Mouse (Mus musculus) myocyte (in vitro differentiated cells): Measurements from ENCODE around the gene Mcu. TPM values are rescaled to one million over a fixed set of nuclear protein-coding genes. Genes with fewer than 3 reads are reported as not detected.
A peak's percentile ranks its signal among the peaks of the same experiment; 100 is the strongest.

Experiments used
- H3K27me3 ChIP-seq: one replicate; pipeline ENCODE4 v1.6.1; 2011; ENCODE audit not compliant: control insufficient read depth, insufficient read depth, insufficient read length
- H3K36me3 ChIP-seq: one replicate; pipeline ENCODE4 v1.6.1; 2011; ENCODE audit not compliant: control insufficient read depth, insufficient read depth
- H3K4me2 ChIP-seq: one replicate; pipeline ENCODE4 v1.6.1; 2011; ENCODE audit warnings: low read depth, control low read depth
- H3K4me3 ChIP-seq: one replicate; pipeline ENCODE4 v1.5.1; 2011; ENCODE audit warnings: mild to moderate bottlenecking, control low read depth, moderate library complexity
- H3K79me2 ChIP-seq: one replicate; pipeline ENCODE4 v1.6.1; 2011; ENCODE audit not compliant: control insufficient read depth, insufficient read depth
- H3ac ChIP-seq: one replicate; pipeline ENCODE4 v1.6.1; 2011; ENCODE audit not compliant: control insufficient read depth, insufficient read length
- CEBPB ChIP-seq: IDR thresholded peaks from 2 replicates; pipeline ENCODE4 v1.6.1; 2011; ENCODE audit warnings: mild to moderate bottlenecking, moderate library complexity; ENCODE audit not compliant: poor library complexity, insufficient read depth, severe bottlenecking
- E2F4 ChIP-seq: IDR thresholded peaks from one replicate; pipeline ENCODE4 v1.6.1; 2011; ENCODE audit warnings: mild to moderate bottlenecking, control low read depth, moderate library complexity; ENCODE audit not compliant: insufficient read depth
- MAX ChIP-seq: IDR thresholded peaks from one replicate; pipeline ENCODE4 v1.6.1; 2011; ENCODE audit warnings: low read depth, mild to moderate bottlenecking, control low read depth
- MYOD1 ChIP-seq, 3 experiments: IDR thresholded peaks; one replicate each; pipeline ENCODE4 v1.6.1; 2011; ENCODE audit warnings: control low read depth in 2 of 3, low read depth in 2 of 3, mild to moderate bottlenecking in 2 of 3, moderate library complexity in 1 of 3; ENCODE audit not compliant: insufficient read length in 2 of 3, control insufficient read depth in 1 of 3
- MYOG ChIP-seq, 3 experiments: IDR thresholded peaks; one replicate each; pipeline ENCODE4 v1.6.1; 2011; ENCODE audit warnings: control low read depth in 2 of 3, low read depth in 2 of 3, mild to moderate bottlenecking in 2 of 3; ENCODE audit not compliant: insufficient read length in 2 of 3, control insufficient read depth in 1 of 3, insufficient read depth in 1 of 3
- POLR2A ChIP-seq: IDR thresholded peaks from one replicate; pipeline ENCODE4 v1.6.1; 2011; ENCODE audit warnings: low read depth, mild to moderate bottlenecking, control low read depth, moderate library complexity; ENCODE audit not compliant: insufficient read length
- POLR2AphosphoS2 ChIP-seq: IDR thresholded peaks from one replicate; pipeline ENCODE4 v1.6.1; 2011; ENCODE audit warnings: low read depth, control low read depth; ENCODE audit not compliant: insufficient read length
- REST ChIP-seq: IDR thresholded peaks from one replicate; pipeline ENCODE4 v1.6.1; 2011; ENCODE audit warnings: mild to moderate bottlenecking, control low read depth, moderate library complexity; ENCODE audit not compliant: insufficient read depth, insufficient read length
- SRF ChIP-seq: IDR thresholded peaks from one replicate; pipeline ENCODE4 v1.6.1; 2011; ENCODE audit warnings: low read depth; ENCODE audit not compliant: control insufficient read depth, insufficient read length
- TCF12 ChIP-seq: IDR thresholded peaks from one replicate; pipeline ENCODE4 v1.6.1; 2011; ENCODE audit warnings: mild to moderate bottlenecking, control low read depth; ENCODE audit not compliant: poor library complexity, insufficient read depth, severe bottlenecking
- TCF3 ChIP-seq: IDR thresholded peaks from one replicate; pipeline ENCODE4 v1.6.1; 2011; ENCODE audit warnings: low read depth, control low read depth; ENCODE audit not compliant: insufficient read length
- USF1 ChIP-seq: IDR thresholded peaks from one replicate; pipeline ENCODE4 v1.6.1; 2011; ENCODE audit warnings: low read depth, mild to moderate bottlenecking, control low read depth, moderate library complexity
- polyA plus RNA-seq: library from polyadenylated mRNA; unstranded; fragments of >200 nt; fragmentation: generic; extraction: Trizol; gene quantifications from one replicate; pipeline ENCODE4 v1.2.1, GENCODE M21; 2012; ENCODE audit warnings: missing spikeins

The Mcu gene
- polyA plus RNA-seq, 1 experiment, result 82.9 TPM

DNA sequence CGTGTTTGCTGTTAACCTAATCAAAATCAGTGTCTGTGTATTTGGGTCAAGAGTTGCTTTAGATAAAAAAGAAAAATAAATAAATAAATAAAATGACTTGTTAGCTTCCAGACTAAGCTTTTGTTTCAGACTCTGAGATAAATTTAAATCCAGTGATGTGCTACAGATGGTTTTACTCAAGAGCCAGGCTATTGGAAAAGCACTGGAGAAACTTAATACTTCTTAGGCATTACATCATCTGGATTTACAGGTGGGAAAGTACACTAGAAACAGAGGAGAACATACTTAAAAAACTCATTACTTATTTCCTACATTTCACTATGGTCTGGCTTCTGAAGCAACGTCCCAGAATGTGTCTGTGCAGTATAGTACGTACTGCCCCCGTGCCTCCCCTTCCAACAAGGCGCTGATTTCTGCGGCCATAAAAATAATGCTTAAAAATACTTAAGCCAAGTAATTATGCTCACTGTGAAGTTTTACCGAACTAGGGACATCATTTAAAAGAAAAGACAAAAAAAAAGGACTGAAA, 21.2 kb upstream of the Mcu start:
- Histone ChIP-seq H3K4me2 (peak overlapping the region; percentile 69), H3ac (no peak overlapping the region), H3K4me3 (no peak overlapping the region), H3K36me3 (no peaks in the 10 kb centered on the region), H3K27me3 (no peaks in the 10 kb centered on the region), H3K79me2 (no peaks in the 10 kb centered on the region)
- TF ChIP-seq REST (no peak), CEBPB (peak; percentile 38; the same call in 1 of the 2 replicates), POLR2A (no peak)

DNA sequence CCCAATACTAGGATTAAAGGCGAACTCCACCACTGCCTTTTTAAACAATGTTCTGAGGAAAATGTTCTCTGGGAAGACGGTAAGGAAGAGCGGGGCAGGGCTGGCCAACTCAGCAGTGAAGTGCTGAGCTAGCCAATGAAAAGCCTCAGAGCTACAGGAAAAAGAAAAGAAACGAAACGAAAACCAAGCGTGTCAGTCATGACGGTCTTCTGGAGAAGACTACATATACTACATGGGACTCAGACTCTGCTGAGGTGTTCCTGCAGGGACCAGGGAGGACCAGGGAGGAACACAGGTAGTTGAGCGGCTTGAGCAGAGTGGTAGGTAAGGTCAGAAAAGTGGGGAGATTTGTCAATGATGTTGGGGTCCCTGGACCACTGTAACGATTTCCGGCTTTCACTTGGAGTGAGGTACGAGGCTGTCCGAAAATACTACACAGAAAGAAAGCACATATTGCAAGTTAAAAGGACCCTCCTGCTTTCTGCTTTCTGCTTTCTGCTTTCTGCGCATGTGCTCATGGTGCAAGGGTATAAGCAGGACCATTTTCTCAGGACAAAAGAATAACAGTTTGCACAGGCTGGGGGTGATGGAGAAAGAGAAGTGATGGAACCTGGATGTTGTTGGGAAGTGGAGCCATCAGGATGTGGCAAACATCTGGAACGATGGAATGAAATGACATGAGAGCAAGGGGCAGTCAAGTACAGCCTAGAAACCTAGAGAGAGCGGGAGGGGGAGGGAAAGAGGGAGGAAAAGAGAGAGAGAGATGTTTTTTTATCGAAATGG, 20.4 kb upstream of the Mcu start:
- Histone ChIP-seq H3K4me3 (no peak overlapping the region), H3K79me2 (no peaks in the 10 kb centered on the region), H3K27me3 (no peaks in the 10 kb centered on the region), H3ac (no peak overlapping the region), H3K36me3 (no peaks in the 10 kb centered on the region), H3K4me2 (peak overlapping the region; percentile 69)
- no peak for TF ChIP-seq TCF12
- TF ChIP-seq USF1, result no peak
- TF ChIP-seq MYOG (IDR thresholded peaks at IDR 0.05; ENCODE audit: control insufficient read depth in 1 of 3, insufficient read depth in 1 of 3, insufficient read length in 2 of 3, low read depth in 2 of 3), result no peak
- TF ChIP-seq E2F4, result no peak
- TF ChIP-seq POLR2A, result no peak
- no peak for TF ChIP-seq TCF3
- no peak for TF ChIP-seq MAX
- TF ChIP-seq MYOD1 (IDR thresholded peaks at IDR 0.05; ENCODE audit: control insufficient read depth in 1 of 3, insufficient read length in 2 of 3, low read depth in 2 of 3), result no peak
- no peak for TF ChIP-seq SRF
- no peak for TF ChIP-seq REST
- no peak for TF ChIP-seq POLR2AphosphoS2
- TF ChIP-seq CEBPB, result no peak

DNA sequence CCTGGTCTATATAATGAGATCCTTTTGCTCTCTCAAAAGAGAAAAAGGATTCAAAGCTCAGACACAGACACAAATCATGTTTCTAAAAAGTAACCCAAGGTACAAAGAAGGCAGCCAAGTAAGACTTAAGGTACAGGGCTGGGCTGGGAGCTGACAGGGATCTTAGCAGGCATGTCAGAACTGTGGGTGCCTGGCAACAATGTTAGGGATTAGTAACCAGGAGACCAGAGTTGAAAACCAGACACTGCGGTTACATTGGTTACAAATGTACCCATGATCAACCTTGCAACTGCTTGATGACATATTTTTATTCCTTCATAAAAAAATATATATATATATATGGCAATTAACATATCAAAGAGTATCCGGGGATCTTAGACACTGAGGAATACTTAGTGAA, 19.6 kb upstream of the Mcu start:
- Histone ChIP-seq H3K4me3 (no peak overlapping the region), H3K79me2 (no peaks in the 10 kb centered on the region), H3ac (no peak overlapping the region), H3K27me3 (no peaks in the 10 kb centered on the region), H3K36me3 (no peaks in the 10 kb centered on the region), H3K4me2 (no peak overlapping the region)
- TF ChIP-seq E2F4 (no peak), TCF3 (no peak), USF1 (no peak), POLR2A (no peak), MYOD1 (IDR thresholded peaks at IDR 0.05; ENCODE audit: control insufficient read depth in 1 of 3, insufficient read length in 2 of 3, low read depth in 2 of 3) (no peak), CEBPB (no peak), POLR2AphosphoS2 (no peak), MYOG (IDR thresholded peaks at IDR 0.05; ENCODE audit: control insufficient read depth in 1 of 3, insufficient read depth in 1 of 3, insufficient read length in 2 of 3, low read depth in 2 of 3) (no peak), REST (no peak), MAX (no peak), TCF12 (no peak), SRF (no peak)

DNA sequence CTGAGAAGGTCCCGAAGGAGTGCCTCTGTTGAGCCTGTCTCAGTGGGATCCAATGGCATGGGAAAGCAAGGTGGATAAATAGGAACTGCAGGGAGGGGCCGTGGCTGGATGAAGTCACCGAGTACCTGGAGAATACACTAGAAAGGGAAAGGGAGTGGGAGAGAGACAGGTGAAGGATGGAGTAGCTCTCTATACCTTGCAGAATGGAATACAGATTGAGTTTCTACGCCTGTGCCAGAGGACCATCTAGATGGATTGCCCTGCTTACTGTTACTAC, 13.0 kb upstream of the Mcu start:
- H3K27me3 ChIP-seq, result no peaks in the 10 kb centered on the region
- H3ac ChIP-seq, result no peak overlapping the region
- H3K4me2 ChIP-seq, result peak overlapping the region; percentile 22
- H3K36me3 ChIP-seq, result no peaks in the 10 kb centered on the region
- TF ChIP-seq MYOG (IDR thresholded peaks at IDR 0.05; ENCODE audit: control insufficient read depth in 1 of 3, insufficient read depth in 1 of 3, insufficient read length in 2 of 3, low read depth in 2 of 3), result peak in 1 of 3 experiments; percentile 24
- TF ChIP-seq REST, result no peak
- no peak for TF ChIP-seq POLR2A
- TF ChIP-seq USF1, result no peak
- no peak for TF ChIP-seq CEBPB
- TF ChIP-seq SRF, result no peak
- no peaks in the 10 kb centered on the region for H3K79me2 ChIP-seq
- H3K4me3 ChIP-seq, result no peak overlapping the region
